Mouse (Mus musculus): ENCODE data around the gene Tbx21.
A peak's percentile ranks its signal among the peaks of the same experiment; 100 is the strongest.

Gene Tbx21

DNA sequence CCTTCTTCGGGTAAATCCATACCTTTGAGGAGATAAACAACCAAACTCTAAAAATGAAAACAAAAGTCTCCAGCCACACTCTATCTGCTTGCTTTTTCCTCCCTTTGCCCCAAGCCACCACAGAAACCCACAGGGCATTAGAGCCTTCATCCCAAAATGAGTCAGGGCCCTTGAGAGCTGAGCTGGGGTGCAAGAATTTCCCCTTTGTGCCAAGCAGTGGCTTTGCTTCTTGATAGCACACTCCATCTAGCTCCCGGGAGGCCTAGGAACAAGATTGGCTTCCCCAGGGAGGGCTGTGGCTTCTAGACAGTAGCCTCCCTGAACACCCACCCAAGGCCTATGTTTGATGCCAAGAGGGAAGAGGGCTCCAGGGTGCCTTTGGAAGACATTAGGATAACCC is 16.6 kb upstream of the Tbx21 start:
- no peak for DNase-seq (ENCODE audit: low read depth)

DNA sequence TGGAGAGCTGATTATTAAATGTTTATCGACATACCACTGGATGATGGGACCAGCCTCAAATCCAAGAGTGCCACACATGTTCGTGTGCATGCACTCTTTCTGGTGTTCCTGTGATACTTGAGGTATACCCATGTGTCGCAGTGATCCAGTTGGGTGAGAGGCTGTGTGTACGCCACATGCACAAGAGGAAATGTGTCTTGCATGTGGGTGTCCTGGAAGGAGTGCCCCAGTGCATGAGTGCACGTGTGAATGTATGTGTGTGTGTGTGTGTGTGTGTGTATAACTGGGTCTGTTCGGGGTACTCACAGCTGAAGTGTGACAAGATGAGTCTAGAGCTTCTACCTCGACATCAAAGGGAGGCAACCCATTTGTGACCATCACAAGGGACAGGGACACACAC is 15.2 kb upstream of the Tbx21 start:
- no peak for DNase-seq (ENCODE audit: low read depth)

DNA sequence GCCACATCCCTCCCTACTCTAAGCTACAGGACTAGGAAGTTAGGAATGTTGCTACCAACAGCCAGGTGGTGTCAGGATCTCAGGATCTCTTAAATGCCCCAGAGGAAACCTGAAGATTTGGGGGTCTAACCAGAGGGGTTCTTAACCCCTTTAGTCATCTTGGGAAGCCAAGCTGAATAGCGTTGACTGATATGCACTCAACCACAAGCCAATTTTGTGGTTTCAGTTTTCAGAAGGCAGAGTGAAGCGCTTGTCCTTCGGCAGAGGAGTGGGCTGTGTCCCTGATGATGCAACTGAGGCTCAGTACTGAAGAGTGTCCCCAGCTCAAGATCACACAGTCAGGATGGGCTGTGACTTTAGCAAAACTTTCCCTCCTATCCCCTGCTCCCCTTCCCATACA is 13.8 kb upstream of the Tbx21 start:
- DNase-seq (ENCODE audit: low read depth), result no peak

DNA sequence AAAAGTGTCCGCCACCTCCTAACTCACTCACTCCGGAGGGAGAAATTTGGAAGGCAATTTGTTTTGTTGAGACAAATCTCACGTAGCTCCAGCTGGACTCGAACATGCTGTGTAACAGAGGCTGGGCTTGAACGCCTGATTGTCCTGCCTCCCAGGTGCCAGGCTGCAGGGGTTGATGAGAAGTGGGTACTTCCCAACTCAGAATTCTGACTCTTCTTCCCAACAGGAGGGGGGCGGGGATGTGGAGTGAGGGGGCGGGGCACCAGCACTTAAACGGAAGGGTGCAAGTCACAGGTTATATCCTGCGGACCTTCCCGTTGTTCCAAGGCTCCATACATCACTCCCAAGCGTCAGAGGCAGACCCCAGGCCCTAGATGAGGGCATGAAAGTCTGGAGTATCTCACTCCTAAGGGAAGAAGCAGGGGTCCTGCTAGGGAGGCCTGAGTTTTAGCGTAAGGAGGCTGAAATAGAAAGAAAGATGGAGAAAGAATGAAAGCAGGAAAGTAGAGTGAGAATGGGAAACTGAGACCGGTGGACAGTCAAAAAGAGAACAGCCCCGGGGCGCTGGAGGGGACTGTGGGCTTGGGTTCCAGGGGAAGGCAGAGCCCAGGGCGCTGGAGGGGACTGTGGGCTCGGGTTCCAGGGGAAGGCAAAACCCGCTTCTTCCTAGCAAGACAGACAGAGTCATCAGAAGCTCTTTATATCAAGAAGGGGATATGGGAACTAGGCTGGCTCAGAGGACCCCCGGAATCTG is 12.5 kb upstream of the Tbx21 start:
- no peak for DNase-seq (ENCODE audit: low read depth)

DNA sequence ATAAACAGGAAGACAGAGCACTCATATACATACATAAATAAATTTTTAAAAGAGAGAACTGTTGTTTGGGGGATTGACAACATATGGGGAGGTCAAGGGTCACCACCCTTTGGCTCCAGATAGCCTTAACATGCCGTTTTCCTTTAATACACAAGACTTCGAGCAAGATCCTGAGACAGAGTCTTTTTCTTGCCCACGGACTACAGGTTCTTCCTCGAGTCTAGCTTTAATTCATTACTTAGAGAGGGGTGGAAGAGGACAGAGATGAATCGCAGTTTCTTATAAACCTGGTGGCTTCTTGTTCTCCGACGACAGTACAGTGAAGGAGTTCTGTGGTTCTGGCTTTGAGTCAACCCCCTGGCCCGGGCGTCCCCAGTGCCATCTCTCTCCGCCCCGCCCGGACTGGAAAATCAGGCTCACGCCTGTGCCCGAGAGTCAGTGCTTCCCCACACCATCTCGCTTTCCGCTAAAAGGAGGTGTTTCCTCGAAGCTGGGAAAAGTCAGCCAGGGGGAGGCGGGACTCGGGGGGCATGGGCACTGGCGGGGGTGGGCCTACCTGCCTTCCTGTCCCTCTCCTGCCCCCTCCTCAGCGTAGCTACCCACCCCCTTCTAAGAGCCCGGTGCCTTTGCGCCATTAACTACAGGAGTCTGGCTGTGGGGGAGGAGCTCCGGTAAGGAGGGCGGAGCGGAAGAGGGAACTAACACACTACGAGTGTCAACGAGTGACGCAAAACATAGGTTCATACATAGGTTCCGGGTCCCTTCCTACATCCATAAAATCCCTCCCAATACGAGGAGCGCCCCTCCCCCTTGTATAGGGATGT is 11.7 kb upstream of the Tbx21 start:
- DNase-seq (ENCODE audit: low read depth), result peak; percentile 9

DNA sequence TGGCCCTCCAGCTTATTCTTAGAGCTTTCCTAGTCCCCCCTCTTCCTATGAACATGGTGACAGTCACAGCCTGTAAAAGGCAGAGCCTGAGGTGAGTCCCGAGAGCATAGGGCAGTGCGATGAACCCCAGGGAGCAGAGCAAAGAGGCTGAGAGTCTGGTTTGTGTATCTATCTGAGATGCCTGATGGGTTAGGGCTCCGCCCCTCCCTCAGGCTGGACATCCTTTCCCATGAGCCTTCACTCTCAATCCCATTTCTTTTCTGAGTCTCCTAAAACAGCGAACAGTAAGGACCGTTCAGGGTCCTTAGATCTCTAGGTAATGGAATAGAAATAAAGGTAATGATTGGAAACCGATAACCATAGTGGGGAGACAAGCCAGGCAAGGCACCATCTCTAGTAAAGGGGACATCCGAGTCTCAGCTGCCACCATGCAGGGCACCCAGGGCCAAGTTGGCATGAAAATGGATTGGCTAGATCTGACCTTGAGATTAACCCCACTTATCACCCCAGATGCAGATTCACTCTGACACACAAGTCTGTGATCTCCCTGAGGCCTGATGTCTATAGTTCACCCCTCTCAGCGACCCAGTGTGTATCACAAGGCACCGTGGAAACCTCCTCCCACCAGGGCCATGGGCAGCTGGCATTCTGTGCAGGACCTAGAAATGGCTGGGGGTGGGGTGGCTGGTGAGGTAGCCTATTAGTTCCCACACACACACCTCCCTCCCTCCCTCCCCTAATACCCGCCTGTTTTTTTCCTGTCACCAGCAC is 9.3 kb upstream of the Tbx21 start:
- no peak for DNase-seq (ENCODE audit: low read depth)

DNA sequence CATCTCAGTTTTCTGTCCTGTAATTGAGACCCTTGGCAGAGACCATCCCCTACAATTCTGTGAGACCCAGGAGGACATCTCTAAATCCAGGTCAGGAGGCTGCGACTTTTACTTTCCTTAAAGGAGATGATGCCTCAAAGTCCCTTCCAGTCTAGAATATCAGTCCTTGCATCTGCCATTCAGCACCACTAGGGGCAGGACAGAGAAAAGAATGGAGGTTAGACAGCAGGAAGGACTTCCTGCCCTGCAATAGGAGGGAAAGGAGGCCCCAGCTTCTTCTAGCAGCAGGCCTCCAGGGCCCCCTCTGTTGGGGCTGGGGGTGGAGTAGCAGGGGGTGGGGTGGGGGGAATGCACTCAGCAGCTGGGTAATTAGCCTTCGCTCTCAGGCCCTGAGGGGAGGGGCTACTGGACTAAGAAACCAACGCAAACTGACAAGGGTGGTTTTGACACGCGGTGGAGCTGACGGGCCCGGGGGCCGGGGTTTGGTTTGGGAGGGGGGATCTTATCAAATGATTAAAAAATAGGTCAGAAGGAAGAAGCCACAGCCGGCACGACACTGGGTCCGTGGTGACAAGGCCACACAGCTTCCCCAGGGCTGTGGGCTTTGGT is 8.3 kb upstream of the Tbx21 start:
- no peak for DNase-seq (ENCODE audit: low read depth)

DNA sequence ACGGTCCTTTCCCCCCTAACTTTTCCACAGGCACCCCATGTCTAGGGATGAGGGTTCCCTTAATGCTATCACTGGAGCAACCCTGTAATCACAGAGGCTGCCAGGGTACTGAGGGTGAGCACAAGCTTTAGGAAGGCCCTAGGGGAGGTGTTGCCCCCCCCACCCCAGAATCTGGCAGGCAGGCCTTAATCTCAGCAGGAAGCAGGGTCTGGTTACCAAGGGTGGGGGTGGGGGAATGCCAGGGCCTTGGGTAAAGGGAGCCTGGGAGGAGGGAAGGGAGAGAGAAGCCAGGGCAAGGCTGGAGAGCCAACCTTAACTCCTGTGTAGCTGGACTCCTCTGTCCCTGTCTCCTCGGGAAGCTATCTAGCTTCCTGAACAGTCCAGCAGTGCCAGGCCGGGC is 5.5 kb upstream of the Tbx21 start:
- DNase-seq (ENCODE audit: low read depth), result no peak

DNA sequence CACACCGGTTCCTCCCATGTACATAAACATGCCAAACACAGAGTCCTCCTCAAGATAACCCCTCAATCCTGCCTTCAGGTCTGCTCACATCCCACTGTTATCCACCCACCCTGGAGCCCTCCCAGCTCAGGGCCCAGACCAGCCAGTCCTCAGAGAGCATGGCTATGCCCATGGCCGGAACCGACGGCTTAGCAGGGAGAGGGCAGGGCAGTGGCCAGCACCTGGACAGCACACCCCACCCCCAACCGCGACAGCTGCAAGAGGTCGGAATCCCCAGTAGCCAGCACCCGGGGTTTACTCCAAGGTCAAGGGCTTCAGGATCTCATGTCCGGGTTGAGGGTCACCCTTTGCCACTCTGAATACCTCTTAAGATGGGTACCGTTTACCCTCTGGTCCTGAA is 5.1 kb upstream of the Tbx21 start:
- no peak for DNase-seq (ENCODE audit: low read depth)

DNA sequence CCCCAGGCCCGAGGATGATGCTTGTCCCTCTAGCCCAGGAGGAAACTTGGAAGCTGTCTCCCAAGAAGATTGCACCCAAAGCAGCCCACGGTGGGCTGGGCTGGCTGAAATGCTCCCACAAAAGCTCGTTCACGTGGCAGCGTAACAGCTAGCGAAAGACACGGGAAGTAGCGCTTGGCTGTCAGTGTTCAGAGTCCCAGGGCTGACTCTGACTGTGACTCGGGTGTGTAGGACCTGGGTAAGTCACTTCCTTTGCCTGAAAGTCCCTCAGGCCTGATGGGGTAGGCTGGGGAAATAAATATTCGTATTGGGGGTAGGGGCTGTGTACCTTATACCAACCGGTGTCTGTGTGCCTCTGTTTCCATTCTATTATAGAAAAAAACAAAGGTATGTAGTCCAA is 666 bp upstream of the Tbx21 start:
- no peak for DNase-seq (ENCODE audit: low read depth)

DNA sequence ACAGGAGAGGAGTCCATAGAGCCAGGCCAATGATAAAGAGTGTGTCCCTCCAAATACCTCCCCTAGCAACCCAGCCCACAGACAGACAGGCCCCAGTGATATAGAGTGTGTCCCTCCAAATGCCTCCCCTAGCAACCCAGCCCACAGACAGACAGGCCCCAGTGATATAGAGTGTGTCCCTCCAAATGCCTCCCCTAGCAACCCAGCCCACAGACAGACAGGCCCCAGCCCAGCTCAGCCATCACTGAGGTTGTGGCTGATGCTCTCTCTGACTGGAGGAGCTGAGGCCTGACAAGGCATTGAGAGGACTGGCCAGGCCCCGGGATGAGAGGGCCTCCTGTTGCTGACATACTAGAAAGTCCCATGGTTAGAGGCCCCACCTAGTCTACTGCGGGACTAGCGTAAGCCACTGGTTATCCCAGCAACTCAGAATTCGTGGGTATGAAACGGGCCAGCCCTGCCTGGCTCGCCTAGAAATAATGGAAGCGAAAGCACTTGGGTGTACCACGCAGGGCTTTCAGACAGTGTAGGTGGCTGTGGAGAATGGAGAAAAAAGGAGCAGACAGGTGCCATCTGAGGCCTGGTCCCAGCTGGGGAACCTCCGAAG is 2.5 kb downstream of the Tbx21 start:
- DNase-seq (ENCODE audit: low read depth), result no peak

DNA sequence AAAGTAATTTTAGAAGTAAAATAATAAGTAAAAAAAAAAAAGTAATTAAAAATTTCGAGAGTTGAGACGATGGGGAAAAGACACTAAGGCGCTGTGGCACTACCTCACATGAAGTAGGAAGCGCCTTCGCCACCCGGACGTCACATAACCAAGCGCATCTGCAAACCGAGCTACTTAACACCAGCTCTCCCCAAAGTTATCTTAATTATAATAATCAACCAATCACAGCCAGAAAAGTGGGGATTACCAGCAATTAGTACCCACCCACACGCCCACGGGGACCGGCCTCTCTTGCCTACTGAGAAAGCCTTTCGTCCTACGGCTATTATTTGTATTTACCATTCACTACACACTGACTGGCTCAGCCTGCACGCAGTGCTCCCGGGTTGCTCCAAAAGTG is 6.2 kb downstream of the Tbx21 start:
- no peak for DNase-seq (ENCODE audit: low read depth)

DNA sequence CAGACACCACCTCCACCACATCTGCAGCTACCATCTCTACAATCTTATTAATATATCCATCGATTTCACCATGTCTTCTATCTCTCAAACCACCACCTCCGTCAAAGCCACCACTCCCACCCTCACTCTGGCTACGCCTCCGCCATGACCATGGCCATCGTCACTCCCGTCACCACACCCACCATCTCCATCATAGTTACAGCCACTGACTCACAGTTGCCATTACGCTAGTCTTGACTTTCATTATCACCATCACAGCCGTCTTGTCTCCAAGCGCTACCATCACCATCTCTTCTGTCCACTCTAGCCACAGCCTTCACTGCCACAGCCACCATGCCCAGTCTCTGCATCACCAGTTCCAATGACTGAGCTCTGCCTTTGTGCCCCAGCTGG is 11.0 kb downstream of the Tbx21 start:
- no peak for DNase-seq (ENCODE audit: low read depth)

DNA sequence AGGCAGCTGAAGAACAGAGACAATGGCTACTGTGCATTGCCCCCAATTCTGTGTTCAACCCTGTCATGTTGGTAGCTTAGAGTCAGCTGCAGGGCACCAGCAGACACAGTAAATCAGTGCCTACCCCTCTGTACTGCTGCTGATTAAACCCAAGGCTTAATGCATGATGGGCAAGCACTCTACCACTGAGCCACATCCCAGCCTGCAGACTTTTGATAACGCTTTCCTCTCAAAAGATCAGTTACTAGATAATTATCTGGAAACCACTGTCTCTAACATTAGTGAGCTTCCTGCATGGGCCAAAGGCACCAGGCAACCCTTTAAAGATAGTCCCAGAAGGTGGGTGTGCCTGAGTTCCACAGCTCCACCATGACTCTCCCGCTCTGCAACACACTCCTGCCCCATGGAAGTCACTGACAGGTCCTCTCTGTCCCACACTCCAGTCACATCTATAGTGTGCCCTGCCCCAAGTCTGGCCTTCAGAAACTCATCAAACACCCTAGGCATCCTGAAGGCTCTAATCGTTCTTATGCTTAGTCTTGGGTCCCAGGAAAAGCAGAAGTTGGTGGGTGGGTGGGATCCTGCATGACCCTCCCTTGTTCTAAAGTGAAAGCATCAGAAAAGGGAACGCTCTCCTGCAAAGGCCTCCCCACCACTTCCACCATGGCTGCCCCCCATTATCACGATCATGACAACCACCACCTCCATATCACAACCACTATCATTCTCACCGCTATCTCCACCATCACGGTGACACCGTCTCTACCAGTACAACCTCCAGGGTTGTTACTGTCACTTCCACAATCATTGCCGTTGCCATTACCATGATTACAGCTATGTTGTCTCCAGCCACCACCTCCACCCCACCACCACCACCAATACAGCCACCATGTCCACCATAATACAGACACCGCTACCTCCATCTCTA is 11.7 kb downstream of the Tbx21 start:
- no peak for DNase-seq (ENCODE audit: low read depth)

DNA sequence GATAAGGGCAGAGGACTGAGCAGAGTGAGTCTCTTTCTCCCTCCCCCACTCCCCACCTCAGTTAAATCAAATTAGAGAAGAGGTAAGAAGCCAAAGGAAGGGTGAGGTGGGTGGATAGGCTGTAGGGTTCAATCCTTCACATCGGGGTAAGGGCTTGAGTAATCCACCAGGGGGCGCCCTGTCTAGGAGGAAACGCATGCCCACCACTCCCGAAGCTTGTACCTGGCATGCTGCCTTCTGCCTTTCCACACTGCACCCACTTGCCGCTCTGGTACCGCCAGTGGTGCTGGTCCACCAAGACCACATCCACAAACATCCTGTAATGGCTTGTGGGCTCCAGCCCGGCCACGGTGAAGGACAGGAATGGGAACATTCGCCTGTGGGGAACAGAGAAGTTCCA is 13.4 kb downstream of the Tbx21 start:
- no peak for DNase-seq (ENCODE audit: low read depth)

DNA sequence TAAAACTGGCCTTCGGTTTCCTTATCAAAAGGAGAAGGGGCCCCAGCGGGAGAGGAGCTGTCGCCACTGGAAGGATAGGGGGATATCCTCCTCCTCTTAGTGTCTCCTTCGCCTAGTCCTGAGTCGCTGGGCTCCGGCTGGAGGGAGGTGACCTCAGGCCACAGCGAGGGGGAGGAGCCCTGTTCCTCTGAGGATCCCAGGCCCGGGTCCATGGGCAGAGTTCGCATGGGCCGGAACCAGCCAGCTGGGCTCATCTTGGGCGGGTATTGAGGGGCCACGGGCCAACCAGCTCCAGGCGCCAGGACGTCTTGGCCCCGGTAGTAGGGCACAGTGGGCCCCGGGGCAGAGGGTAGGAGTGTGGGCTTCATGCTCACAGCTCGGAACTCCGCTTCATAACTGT is 16.3 kb downstream of the Tbx21 start:
- DNase-seq (ENCODE audit: low read depth), result no peak

DNA sequence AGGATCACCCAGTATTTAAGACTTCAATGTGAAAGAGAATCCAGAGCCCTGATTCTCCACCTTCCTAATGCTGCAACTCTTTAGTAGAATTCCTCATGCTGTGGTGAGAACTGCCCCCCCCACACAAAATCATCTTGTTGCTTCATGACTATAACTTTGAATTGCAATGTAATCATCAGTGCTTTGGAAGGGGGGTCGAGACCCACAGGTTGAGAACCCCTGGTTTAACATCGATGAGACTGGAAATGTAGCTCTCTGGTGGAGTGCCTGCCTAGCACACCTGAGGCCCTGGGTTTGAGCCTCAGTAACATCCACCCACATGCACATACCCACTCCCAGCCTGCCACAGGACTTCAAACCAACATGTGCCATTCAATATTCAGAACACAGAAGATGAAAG is 20.5 kb downstream of the Tbx21 start:
- DNase-seq (ENCODE audit: low read depth), result no peak

DNA sequence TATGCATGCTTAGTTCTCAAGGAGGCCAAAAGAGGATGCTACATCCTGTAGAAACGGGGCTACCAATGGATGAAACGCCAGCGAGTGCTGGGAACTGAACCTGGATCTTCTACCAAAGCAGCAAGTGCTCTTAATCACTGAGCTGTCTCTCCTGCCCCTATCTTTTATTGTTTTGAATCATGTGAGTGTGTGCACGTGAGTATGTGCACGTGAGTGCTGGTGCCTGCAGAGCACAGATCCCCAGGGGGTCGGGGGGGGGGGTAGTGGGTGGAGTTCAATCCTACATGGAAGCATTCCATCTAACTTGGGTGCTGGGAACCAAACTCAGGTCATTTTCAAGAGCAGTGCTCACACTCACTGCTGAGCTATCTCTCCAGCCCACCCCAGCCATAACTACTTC is 28.8 kb downstream of the Tbx21 start:
- DNase-seq (ENCODE audit: low read depth), result no peak

DNA sequence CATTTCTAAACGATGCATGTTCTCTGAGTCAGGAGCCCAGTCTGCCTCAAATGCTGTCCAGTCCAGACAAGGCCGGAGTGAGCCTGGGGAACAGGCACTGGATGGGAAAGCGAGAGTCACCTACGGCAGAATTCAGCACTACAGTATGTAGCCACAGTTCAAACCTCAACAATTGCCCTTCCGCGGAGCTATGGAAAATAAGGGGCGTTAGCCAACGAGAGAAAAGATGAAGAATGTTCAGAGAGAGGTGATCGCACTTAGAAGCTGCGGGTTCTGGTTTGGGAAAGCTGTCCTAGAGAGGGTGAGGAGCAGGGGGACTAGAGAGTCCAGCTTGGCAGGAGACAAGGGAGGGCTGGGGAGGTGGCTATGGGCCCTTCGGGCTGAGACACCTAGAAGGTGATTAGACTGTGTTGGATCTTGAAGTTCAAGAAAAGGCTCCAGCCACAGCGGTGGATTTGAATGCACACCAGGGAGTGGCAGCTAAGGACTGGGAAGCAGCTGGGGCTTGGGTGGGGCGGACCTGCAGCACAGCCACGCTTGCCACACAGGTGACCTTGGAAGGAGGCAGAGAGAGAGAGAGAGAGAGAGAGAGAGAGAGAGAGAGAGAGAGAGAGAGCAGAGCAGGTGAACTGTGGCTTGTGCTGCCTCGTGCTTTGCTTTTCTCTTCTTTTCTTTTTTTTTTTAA is 30.2 kb downstream of the Tbx21 start:
- DNase-seq (ENCODE audit: low read depth), result no peak

DNA sequence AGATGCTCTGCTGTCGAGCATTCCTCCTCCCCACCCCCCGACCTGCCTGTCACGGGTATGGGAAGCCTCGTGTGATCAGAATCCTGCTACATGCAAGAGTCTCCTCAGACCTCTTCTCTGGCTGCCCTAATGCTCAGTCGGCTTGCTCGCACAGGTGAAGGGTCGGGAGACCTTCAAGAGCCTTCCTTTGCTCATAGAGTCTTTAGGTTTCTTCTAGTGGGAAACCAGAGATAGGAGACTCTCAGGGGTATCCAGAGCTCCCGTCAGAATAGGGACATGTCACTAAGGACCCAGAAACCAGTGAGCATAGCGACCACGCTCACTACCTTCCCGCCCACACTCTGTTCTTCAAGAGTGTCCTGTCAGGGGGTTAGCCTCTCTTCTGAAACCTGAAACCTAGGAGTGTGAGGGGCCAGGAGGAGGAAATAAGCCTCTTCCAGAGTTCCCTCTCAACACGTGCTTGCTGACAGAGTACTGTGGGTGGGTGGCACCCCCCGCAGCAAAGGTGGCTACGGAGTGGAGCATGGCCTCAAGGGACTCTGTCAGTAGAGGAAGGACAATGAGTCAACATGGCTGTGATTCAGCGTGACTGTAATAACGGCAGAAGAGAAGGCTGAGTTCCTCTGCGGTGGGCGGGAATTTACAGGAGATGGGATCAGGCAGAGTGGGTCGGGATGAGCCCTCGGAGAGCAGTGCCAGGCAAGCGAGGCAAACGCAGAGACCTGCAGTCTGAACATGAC is 31.6 kb downstream of the Tbx21 start:
- no peak for DNase-seq (ENCODE audit: low read depth)

Measured in fibroblast of lung, adult 2 months (primary cell).